Mouse (Mus musculus): ENCODE results near the gene Usp4. TPM values are rescaled to one million over a fixed set of nuclear protein-coding genes. Genes with fewer than 3 reads are reported as not detected.

Usp4 gene
- total and polyA plus RNA-seq, 2 experiments from 2014 or later, result 112 to 134 TPM

- peaks cover 9% of the 10 kb centered on the region for H3K4me1 ChIP-seq (ENCODE audit: insufficient read depth)
- no peak overlapping the region for H3K4me2 ChIP-seq (ENCODE audit: low read depth)
- H3K9me3 ChIP-seq (ENCODE audit: low read length), result no peaks in the 10 kb centered on the region
- no peak for TF ChIP-seq CTCF (IDR thresholded peaks at IDR 0.05; ENCODE audit: low read depth)
- H3K9ac ChIP-seq, result no peak overlapping the region
- no peak overlapping the region for H3K27ac ChIP-seq (ENCODE audit: low read depth, low read length)
- H3K27me3 ChIP-seq (ENCODE audit: insufficient read depth, low read length), result no peaks in the 10 kb centered on the region
- peak; percentile 77 for ATAC-seq
- H3K4me3 ChIP-seq (ENCODE audit: low read depth, low read length), result no peak overlapping the region
- DNase-seq, result peak; percentile 76
- 53% methylated on average over 6 of the region's 6 CpGs for WGBS
- H3K36me3 ChIP-seq (ENCODE audit: insufficient read depth), result no peaks in the 10 kb centered on the region
Observed at GRCm38 (mm10) chr9:108439176-108439575, 91.5 kb downstream of the Usp4 start.

GRCm38 (mm10) chr9:108440485-108440884 lies 92.8 kb downstream of the Usp4 start:
- DNase-seq (no peak), ATAC-seq (no peak)
- H3K4me1 ChIP-seq (ENCODE audit: insufficient read depth), result peaks cover 9% of the 10 kb centered on the region
- no peaks in the 10 kb centered on the region for H3K27me3 ChIP-seq (ENCODE audit: insufficient read depth, low read length)
- no peak for TF ChIP-seq CTCF (IDR thresholded peaks at IDR 0.05; ENCODE audit: low read depth)
- H3K27ac ChIP-seq (ENCODE audit: low read depth, low read length), result no peak overlapping the region
- H3K4me2 ChIP-seq (ENCODE audit: low read depth), result no peak overlapping the region
- H3K4me3 ChIP-seq (ENCODE audit: low read depth, low read length), result no peak overlapping the region
- 63% methylated on average over 5 of the region's 5 CpGs for WGBS
- no peaks in the 10 kb centered on the region for H3K9me3 ChIP-seq (ENCODE audit: low read length)
- no peak overlapping the region for H3K9ac ChIP-seq
- no peaks in the 10 kb centered on the region for H3K36me3 ChIP-seq (ENCODE audit: insufficient read depth)

GRCm38 (mm10) chr9:108441236-108441919 lies 93.7 kb downstream of the Usp4 start:
- ATAC-seq (peak; percentile 89), DNase-seq (peak; percentile 90)
- no peaks in the 10 kb centered on the region for H3K36me3 ChIP-seq (ENCODE audit: insufficient read depth)
- H3K4me3 ChIP-seq (ENCODE audit: low read depth, low read length), result no peak overlapping the region
- H3K4me1 ChIP-seq (ENCODE audit: insufficient read depth), result peaks cover 9% of the 10 kb centered on the region
- no peaks in the 10 kb centered on the region for H3K9me3 ChIP-seq (ENCODE audit: low read length)
- H3K4me2 ChIP-seq (ENCODE audit: low read depth), result no peak overlapping the region
- no peaks in the 10 kb centered on the region for H3K27me3 ChIP-seq (ENCODE audit: insufficient read depth, low read length)
- H3K27ac ChIP-seq (ENCODE audit: low read depth, low read length), result peak overlapping the region; percentile 54
- no peak for TF ChIP-seq CTCF (IDR thresholded peaks at IDR 0.05; ENCODE audit: low read depth)
- 49% methylated on average over 11 of the region's 11 CpGs for WGBS
- no peak overlapping the region for H3K9ac ChIP-seq

Other genes starting within 250 kb of the Usp4 start
- gene Bsn, start 157.5 kb upstream of the Usp4 start, total RNA-seq (2014; rRNA removed), result 27.4 and 34.1 TPM in 2 replicates
- gene Bsn, start 157.5 kb upstream of the Usp4 start, polyA plus RNA-seq (2015; fragmentation: Nextera tagmentation; extraction: Ambion mirVana), result 3.0 and 5.5 TPM in 2 replicates
- 86.9 and 114 TPM in 2 replicates for gene Dag1, start 83.9 kb upstream of the Usp4 start, total RNA-seq (2014; rRNA removed)
- gene Dag1, start 83.9 kb upstream of the Usp4 start, polyA plus RNA-seq (2015; fragmentation: Nextera tagmentation; extraction: Ambion mirVana), result 64.3 and 77.4 TPM in 2 replicates
- gene Nicn1, start 57.4 kb upstream of the Usp4 start, total RNA-seq (2014; rRNA removed), result 66.6 and 67.7 TPM in 2 replicates
- gene Nicn1, start 57.4 kb upstream of the Usp4 start, polyA plus RNA-seq (2015; fragmentation: Nextera tagmentation; extraction: Ambion mirVana), result 115 and 134 TPM in 2 replicates
- 25.9 and 32.6 TPM in 2 replicates for gene Amt, start 51.0 kb upstream of the Usp4 start, total RNA-seq (2014; rRNA removed)
- 14.6 and 20.1 TPM in 2 replicates for gene Amt, start 51.0 kb upstream of the Usp4 start, polyA plus RNA-seq (2015; fragmentation: Nextera tagmentation; extraction: Ambion mirVana)
- 119 and 126 TPM in 2 replicates for gene Rhoa, start 41.7 kb upstream of the Usp4 start, total RNA-seq (2014; rRNA removed)
- gene Rhoa, start 41.7 kb upstream of the Usp4 start, polyA plus RNA-seq (2015; fragmentation: Nextera tagmentation; extraction: Ambion mirVana), result 238 and 271 TPM in 2 replicates
- gene Tcta, start 41.7 kb upstream of the Usp4 start, total RNA-seq (2014; rRNA removed), result 47.7 and 50.0 TPM in 2 replicates
- gene Tcta, start 41.7 kb upstream of the Usp4 start, polyA plus RNA-seq (2015; fragmentation: Nextera tagmentation; extraction: Ambion mirVana), result 59.2 and 66.2 TPM in 2 replicates
- 184 and 264 TPM in 2 replicates for gene Gpx1, start 8.9 kb upstream of the Usp4 start, total RNA-seq (2014; rRNA removed)
- 446 and 498 TPM in 2 replicates for gene Gpx1, start 8.9 kb upstream of the Usp4 start, polyA plus RNA-seq (2015; fragmentation: Nextera tagmentation; extraction: Ambion mirVana)
- gene 1700102P08Rik, start 45.0 kb downstream of the Usp4 start, total RNA-seq (2014; rRNA removed), result 2.8 and 4.2 TPM in 2 replicates
- gene 1700102P08Rik, start 45.0 kb downstream of the Usp4 start, polyA plus RNA-seq (2015; fragmentation: Nextera tagmentation; extraction: Ambion mirVana), result 0.87 and 1.2 TPM in 2 replicates
- 1.8 and 1.9 TPM in 2 replicates for gene Ccdc36, start 80.6 kb downstream of the Usp4 start, total RNA-seq (2014; rRNA removed)
- 1.2 and 1.8 TPM in 2 replicates for gene Ccdc36, start 80.6 kb downstream of the Usp4 start, polyA plus RNA-seq (2015; fragmentation: Nextera tagmentation; extraction: Ambion mirVana)
- gene BC048562, start 88.6 kb downstream of the Usp4 start, total RNA-seq (2014; rRNA removed), result not detected in 2 replicates
- not detected in 2 replicates for gene BC048562, start 88.6 kb downstream of the Usp4 start, polyA plus RNA-seq (2015; fragmentation: Nextera tagmentation; extraction: Ambion mirVana)
- 37.2 and 38.7 TPM in 2 replicates for gene Ccdc71, start 112.7 kb downstream of the Usp4 start, total RNA-seq (2014; rRNA removed)
- gene Ccdc71, start 112.7 kb downstream of the Usp4 start, polyA plus RNA-seq (2015; fragmentation: Nextera tagmentation; extraction: Ambion mirVana), result 51.6 and 55.8 TPM in 2 replicates
- 68.7 and 95.6 TPM in 2 replicates for gene Klhdc8b, start 113.7 kb downstream of the Usp4 start, total RNA-seq (2014; rRNA removed)
- gene Klhdc8b, start 113.7 kb downstream of the Usp4 start, polyA plus RNA-seq (2015; fragmentation: Nextera tagmentation; extraction: Ambion mirVana), result 45.5 and 56.5 TPM in 2 replicates
- gene Lamb2, start 131.9 kb downstream of the Usp4 start, total RNA-seq (2014; rRNA removed), result 22.5 and 36.3 TPM in 2 replicates
- gene Lamb2, start 131.9 kb downstream of the Usp4 start, polyA plus RNA-seq (2015; fragmentation: Nextera tagmentation; extraction: Ambion mirVana), result 9.1 and 12.5 TPM in 2 replicates
- gene Usp19, start 142.7 kb downstream of the Usp4 start, total RNA-seq (2014; rRNA removed), result 90.3 and 97.0 TPM in 2 replicates
- 32.2 and 41.5 TPM in 2 replicates for gene Usp19, start 142.7 kb downstream of the Usp4 start, polyA plus RNA-seq (2015; fragmentation: Nextera tagmentation; extraction: Ambion mirVana)
- gene Qars, start 159.9 kb downstream of the Usp4 start, total RNA-seq (2014; rRNA removed), result 121 and 155 TPM in 2 replicates
- gene Qars, start 159.9 kb downstream of the Usp4 start, polyA plus RNA-seq (2015; fragmentation: Nextera tagmentation; extraction: Ambion mirVana), result 55.1 and 59.5 TPM in 2 replicates
- gene Qrich1, start 169.0 kb downstream of the Usp4 start, total RNA-seq (2014; rRNA removed), result 206 and 265 TPM in 2 replicates
- gene Qrich1, start 169.0 kb downstream of the Usp4 start, polyA plus RNA-seq (2015; fragmentation: Nextera tagmentation; extraction: Ambion mirVana), result 109 and 123 TPM in 2 replicates
- 115 and 129 TPM in 2 replicates for gene Impdh2, start 212.4 kb downstream of the Usp4 start, total RNA-seq (2014; rRNA removed)
- gene Impdh2, start 212.4 kb downstream of the Usp4 start, polyA plus RNA-seq (2015; fragmentation: Nextera tagmentation; extraction: Ambion mirVana), result 102 and 106 TPM in 2 replicates
- gene Ndufaf3, start 219.6 kb downstream of the Usp4 start, total RNA-seq (2014; rRNA removed), result 70.7 and 71.3 TPM in 2 replicates
- gene Ndufaf3, start 219.6 kb downstream of the Usp4 start, polyA plus RNA-seq (2015; fragmentation: Nextera tagmentation; extraction: Ambion mirVana), result 104 and 108 TPM in 2 replicates
- 99.6 and 115 TPM in 2 replicates for gene Dalrd3, start 222.0 kb downstream of the Usp4 start, total RNA-seq (2014; rRNA removed)
- gene Dalrd3, start 222.0 kb downstream of the Usp4 start, polyA plus RNA-seq (2015; fragmentation: Nextera tagmentation; extraction: Ambion mirVana), result 221 and 261 TPM in 2 replicates
- 353 and 511 TPM in 2 replicates for gene Wdr6, start 230.9 kb downstream of the Usp4 start, total RNA-seq (2014; rRNA removed)
- 206 and 283 TPM in 2 replicates for gene Wdr6, start 230.9 kb downstream of the Usp4 start, polyA plus RNA-seq (2015; fragmentation: Nextera tagmentation; extraction: Ambion mirVana)
- 29.2 and 39.3 TPM in 2 replicates for gene P4htm, start 249.8 kb downstream of the Usp4 start, total RNA-seq (2014; rRNA removed)
- gene P4htm, start 249.8 kb downstream of the Usp4 start, polyA plus RNA-seq (2015; fragmentation: Nextera tagmentation; extraction: Ambion mirVana), result 35.4 and 39.9 TPM in 2 replicates

Data from forebrain, postnatal 0 days (tissue).